Mouse (Mus musculus) heart, adult 10 weeks (tissue): ENCODE measurements around the gene Tfap2e. TPM values are rescaled to one million over a fixed set of nuclear protein-coding genes. Genes with fewer than 3 reads are reported as not detected.

Source experiments
- polyA plus RNA-seq: library from polyadenylated mRNA; stranded (reverse); fragments of 350-450 nt; fragmentation: Illumina TruSeq; extraction: RNeasy Lipid Tissue Mini Kit (QIAGEN cat#74804); gene quantifications from one replicate; pipeline ENCODE4 v1.2.3, GENCODE M21; 2014; ENCODE audit warnings: low read depth, low replicate concordance

Gene Tfap2e
- not detected for polyA plus RNA-seq

DNA sequence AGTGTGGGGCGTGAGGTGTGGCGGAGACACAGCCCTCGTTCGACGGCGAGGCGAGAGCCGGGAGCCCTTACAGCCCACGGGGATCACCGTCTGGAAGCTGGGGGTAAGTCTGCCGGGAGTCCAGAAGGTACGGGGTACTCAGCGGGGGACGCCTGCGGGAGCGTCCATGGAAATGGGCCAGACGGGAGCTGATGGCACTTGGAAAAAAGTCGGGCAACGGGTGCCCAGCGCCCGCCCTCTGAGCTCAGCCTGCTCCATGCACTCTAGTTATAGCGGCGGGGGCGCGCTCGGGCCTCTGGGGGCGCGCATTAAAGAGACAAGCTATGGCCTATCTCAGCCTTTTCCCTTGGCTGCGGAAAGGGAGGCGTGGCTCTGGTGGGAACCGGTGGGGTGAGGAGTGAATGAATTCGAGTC is at the start of gene Tfap2e:
Gene Tfap2e (minus strand): TSS at position 240 of the 414 bp plus-strand sequence.

DNA sequence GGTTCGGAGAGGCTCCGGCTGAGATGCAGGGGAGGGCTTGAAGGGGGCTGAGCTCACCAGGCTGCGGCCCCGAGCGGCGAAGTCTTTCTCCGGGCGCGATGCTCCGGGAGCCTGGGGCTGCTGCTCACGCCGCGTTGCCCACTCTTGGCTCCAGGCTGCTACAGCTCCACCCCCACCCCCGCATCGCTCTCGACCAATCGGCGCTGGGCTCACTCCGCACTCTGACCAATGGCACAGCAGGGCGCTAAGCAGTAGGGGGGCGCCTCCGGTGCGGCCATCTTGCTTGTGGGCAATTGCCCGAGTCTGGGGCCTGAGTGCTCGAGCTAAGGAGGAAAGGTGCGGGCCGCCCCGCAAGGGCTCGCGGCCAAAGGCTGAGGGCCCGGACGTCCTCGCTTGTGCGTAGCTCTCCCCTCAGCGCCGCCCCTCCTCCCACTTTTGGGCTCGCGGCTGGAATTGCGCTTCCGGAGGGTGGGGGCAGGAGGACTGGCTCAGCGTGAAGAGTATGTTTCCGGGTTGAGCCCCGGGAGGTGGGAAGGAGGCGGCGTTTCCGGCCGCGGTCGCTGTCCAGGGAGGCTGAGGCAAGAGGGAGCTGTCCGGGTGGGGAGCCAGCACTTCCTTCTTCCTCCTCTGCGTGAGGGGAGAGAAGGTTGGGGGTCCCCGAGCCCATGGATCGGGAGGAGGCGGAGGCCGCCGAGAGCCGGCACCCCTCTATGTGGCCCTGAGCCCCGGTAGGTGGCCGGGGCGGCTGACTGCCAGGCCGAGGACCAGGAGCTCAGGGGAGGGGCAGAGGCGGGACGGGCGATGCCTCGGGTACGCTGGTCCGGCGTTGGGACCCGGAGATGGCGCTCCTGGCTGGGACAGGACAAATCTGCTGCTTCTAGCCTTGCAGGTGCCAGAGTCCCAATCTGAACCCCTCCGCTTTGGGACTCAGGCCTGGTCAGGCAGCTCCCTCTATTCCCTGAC is 17.5 kb upstream of the Tfap2e start, which contains the start of the genes Ncdn and AU040320:
Gene Ncdn (minus strand): TSS at position 171 of the 963 bp plus-strand sequence.
Gene AU040320 (plus strand): TSS at position 277 of the 963 bp plus-strand sequence.

DNA sequence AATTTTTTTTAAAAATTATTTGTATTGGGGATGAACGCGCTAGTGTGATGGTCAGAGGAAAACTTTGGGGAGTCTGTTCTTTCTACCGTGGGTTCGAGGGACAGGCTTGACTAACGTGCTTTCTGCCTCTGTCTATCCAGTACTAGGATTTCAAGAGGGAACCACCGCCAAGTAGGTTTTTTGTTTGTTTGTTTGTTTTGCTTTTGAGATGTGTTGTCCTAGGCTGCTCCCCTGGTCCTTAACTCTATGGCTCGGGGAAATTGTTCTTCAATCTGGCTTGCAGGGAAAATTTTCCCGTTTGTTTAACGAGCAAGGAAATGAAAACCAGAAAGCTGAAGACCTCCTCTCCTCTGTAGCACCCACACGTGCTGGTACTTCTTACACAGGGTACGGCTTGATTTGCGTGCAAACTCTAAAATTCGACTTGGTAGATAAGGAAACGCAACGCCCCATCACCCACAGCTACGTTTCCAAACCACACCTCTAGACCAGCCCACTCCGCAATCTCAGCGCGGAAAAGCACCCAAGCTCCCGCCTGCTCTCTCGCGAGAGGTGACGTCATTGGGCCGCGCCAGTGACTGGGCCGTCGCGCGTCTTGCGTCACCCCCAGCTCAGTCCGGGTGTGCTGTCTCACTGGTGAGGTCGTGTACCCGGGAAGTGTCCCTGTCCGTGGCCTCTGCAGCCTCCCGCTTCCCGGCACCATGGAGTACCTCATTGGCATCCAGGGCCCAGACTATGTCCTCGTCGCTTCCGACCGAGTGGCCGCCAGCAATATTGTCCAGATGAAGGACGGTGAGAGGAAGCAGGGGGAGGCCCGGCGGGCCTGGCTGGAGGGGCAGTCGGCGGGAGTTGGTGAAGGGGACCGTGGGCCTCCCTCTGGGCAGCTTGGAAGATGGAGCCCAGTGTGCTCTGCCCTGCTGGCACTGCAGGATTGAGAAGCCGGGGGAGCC is 58.7 kb downstream of the Tfap2e start, which contains the start of gene Psmb2:
Gene Psmb2 (plus strand): TSS at position 577 of the 950 bp plus-strand sequence.

Other genes with a start within 250 kb of the Tfap2e start
- gene Ago4, start 202.8 kb downstream of the Tfap2e start, polyA plus RNA-seq: 6.7 TPM
- gene Clspn, start 179.3 kb downstream of the Tfap2e start, polyA plus RNA-seq: 0.31 TPM
- gene 5730409E04Rik, start 126.4 kb downstream of the Tfap2e start, polyA plus RNA-seq: 16.3 TPM
- 186 TPM for gene Psmb2, start 58.6 kb downstream of the Tfap2e start, polyA plus RNA-seq
- gene Ncdn, start 17.2 kb upstream of the Tfap2e start, polyA plus RNA-seq: 12.7 TPM
- gene AU040320, start 17.3 kb upstream of the Tfap2e start, polyA plus RNA-seq: 27.0 TPM
- 10.9 TPM for gene Zmym4, start 231.9 kb upstream of the Tfap2e start, polyA plus RNA-seq